Mouse (Mus musculus) heart, postnatal 0 days (tissue): ENCODE measurements around the gene Tgfb1. TPM values are rescaled to one million over a fixed set of nuclear protein-coding genes. Genes with fewer than 3 reads are reported as not detected.

Experiments used
- ATAC-seq: fragments of 200-750 bp; cut with Nextera tagmentation; 2 replicates; pipeline ENCODE4 v1.8.0; 2017; ENCODE audit warnings: low read depth, moderate number of reproducible peaks, moderate library complexity; ENCODE audit not compliant: insufficient read depth
- DNase-seq: peaks from one replicate; pipeline ENCODE4 v3.0.0-alpha.2; 2016; ENCODE audit warnings: low spot score
- H3K27ac ChIP-seq: fragments of 300-500 bp; sonication (generic); 2 replicates; pipeline ENCODE4 v1.5.1; 2014; ENCODE audit warnings: low read depth, mild to moderate bottlenecking
- H3K27me3 ChIP-seq: fragments of 300-500 bp; sonication (generic); 2 replicates; pipeline ENCODE4 v1.6.1; 2014; ENCODE audit warnings: low read length, mixed read lengths; ENCODE audit not compliant: control insufficient read depth, insufficient read depth
- H3K36me3 ChIP-seq: fragments of 300-500 bp; sonication (generic); replicated peaks from 2 replicates; pipeline ENCODE4 v1.6.1; 2014; ENCODE audit warnings: low read length, mixed read lengths; ENCODE audit not compliant: control insufficient read depth, insufficient read depth
- H3K4me1 ChIP-seq: fragments of 300-500 bp; sonication (generic); 2 replicates; pipeline ENCODE4 v1.6.1; 2014; ENCODE audit warnings: antibody characterized with exemption; ENCODE audit not compliant: control insufficient read depth, insufficient read depth
- H3K4me2 ChIP-seq: fragments of 300-500 bp; sonication (generic); 2 replicates; pipeline ENCODE4 v1.6.1; 2014; ENCODE audit warnings: low read depth, mild to moderate bottlenecking, low read length, moderate library complexity
- H3K4me3 ChIP-seq: fragments of 300-500 bp; sonication (generic); 2 replicates; pipeline ENCODE4 v1.5.1; 2014; ENCODE audit warnings: low read depth, low read length
- H3K9ac ChIP-seq: fragments of 300-500 bp; sonication (generic); replicated peaks from 2 replicates; pipeline ENCODE4 v1.6.1; 2014; ENCODE audit warnings: low read depth, low read length, mixed read lengths
- H3K9me3 ChIP-seq: fragments of 300-500 bp; sonication (generic); replicated peaks from 2 replicates; pipeline ENCODE4 v1.6.1; 2016; ENCODE audit warnings: low read length; ENCODE audit not compliant: control insufficient read depth
- CTCF ChIP-seq: IDR thresholded peaks from 2 replicates; pipeline ENCODE4 v1.5.1; 2016; ENCODE audit warnings: antibody characterized with exemption, control low read depth, low read depth
- EP300 ChIP-seq: IDR thresholded peaks from 2 replicates; pipeline ENCODE4 v1.6.1; 2016; ENCODE audit warnings: antibody characterized with exemption, low read depth
- WGBS: fragments of 180-500 bp; shearing (Covaris S2); extraction: QIAGEN DNeasy Blood & Tissue Kit; methylation state at CpG from one replicate; pipeline ENCODE4 v1.1.7; 2014; 5-methylcytosine and 5-hydroxymethylcytosine counted together
- polyA plus RNA-seq: library from polyadenylated mRNA; unstranded; fragments of >200 nt; fragmentation: Nextera tagmentation; extraction: Ambion mirVana; gene quantifications from 2 replicates; pipeline ENCODE4 v1.2.1, GENCODE M21; 2015
- total RNA-seq: library from RNA; depleted of rRNA; stranded (reverse); fragments of >200 nt; gene quantifications from 2 replicates; pipeline ENCODE4 v1.2.3, GENCODE M21; 2014; ENCODE audit warnings: low replicate concordance; rRNA removed

Gene Tgfb1
- total and polyA plus RNA-seq, 2 experiments from 2014 or later = 2.6 to 10.7 TPM

DNA sequence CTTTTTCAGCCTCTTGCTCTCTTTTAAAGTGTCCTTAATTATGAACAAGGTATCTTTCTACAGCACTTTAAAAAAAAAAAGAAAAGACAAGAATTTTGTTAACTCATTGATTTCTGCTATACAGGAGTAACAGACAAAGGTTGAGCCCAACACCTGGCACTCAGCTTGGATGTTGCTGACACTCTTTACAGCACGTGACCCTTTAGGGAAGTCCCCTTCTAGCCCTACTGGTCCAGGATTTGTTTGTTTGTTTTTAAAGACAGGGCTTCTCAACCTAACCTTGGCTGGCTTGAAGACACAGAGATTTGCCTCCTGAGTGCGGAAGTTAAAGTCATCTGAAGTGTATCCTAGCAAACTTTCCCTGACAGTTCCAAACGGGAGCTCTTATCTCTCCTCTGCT is 60.0 kb downstream of the Tgfb1 start:
- no peaks in the 10 kb centered on the region for H3K27me3 ChIP-seq
- TF ChIP-seq CTCF = no peak
- TF ChIP-seq EP300 = no peak
- no peaks in the 10 kb centered on the region for H3K9me3 ChIP-seq
- no peak overlapping the region for H3K9ac ChIP-seq
- DNase-seq (no peak), ATAC-seq (no peak)
- no peak overlapping the region for H3K4me3 ChIP-seq
- 41% methylated on average over 3 of the region's 3 CpGs for WGBS
- H3K4me1 ChIP-seq = no peaks in the 10 kb centered on the region
- H3K36me3 ChIP-seq = peaks cover 90% of the 10 kb centered on the region
- H3K4me2 ChIP-seq = no peak overlapping the region
- no peak overlapping the region for H3K27ac ChIP-seq

DNA sequence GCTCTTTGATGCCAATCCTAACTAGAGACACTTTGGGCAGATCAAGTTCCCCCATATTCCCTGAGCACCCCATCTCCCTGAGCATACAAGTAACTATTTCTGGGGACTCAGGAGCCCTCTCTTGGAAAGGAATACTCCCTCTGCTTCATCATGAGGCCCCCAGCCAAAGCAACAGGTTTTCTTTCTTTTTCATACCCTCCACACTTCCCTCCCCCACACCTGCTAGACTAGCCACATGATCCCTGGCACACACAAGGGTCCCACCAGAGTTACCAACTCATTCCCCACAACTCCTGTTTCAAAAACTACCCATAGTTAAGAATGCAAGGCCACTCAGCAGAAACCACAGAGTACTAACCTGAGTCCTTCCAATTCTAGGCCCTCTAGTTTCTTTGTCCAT is 66.3 kb downstream of the Tgfb1 start:
- Histone ChIP-seq H3K27me3 (no peaks in the 10 kb centered on the region), H3K4me2 (peak overlapping the region; percentile 95), H3K9me3 (no peaks in the 10 kb centered on the region), H3K9ac (peak overlapping the region; percentile 96), H3K27ac (peak overlapping the region; percentile 99; the same call in 1 of the 2 replicates), H3K4me1 (peaks cover 15% of the 10 kb centered on the region), H3K36me3 (peaks cover 29% of the 10 kb centered on the region), H3K4me3 (peak overlapping the region; percentile 78)
- TF ChIP-seq EP300 = no peak
- TF ChIP-seq CTCF = no peak
- no peak for DNase-seq
- no peak for ATAC-seq

DNA sequence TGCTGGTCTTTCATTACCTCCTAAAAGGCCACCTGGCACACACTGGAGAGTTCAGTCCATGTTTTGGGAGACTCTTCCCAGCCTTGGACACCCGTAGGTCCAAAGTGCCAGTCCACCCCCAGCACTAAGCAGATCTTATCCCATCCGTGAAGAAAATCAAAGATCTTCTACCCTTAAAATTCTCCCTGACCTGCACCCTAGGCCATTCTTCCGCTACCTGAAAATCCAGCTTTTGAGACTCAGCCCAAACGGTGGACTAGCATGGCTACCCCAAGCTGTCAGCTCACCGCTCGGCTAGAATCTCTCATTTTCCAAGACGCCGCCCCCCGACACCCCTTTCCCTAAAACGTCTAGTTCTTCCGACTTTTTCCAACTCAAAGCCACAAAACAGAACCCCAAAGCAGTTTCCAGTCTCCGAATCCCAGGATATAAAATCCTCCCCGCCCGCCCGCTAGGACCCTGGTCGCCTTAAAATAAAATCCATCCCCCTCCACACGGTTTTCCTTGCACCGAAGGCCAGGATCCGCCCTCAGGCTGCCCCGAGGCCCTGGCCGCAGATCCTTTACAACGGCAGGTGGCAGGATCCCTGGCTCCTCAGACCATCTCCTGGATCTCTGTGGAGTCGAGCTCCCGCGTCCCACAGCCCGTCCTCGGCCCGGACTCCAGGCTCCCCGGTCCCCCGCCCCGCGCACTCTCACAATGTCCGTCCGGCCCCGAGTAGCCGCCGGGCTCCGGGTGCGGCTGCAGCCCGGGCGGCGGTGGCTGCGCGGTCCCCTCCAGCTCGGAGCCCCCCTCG is 67.0 kb downstream of the Tgfb1 start:
- under 1% methylated on average over 46 of the region's 46 CpGs for WGBS
- Histone ChIP-seq H3K9ac (peak overlapping the region; percentile 96), H3K27me3 (no peaks in the 10 kb centered on the region), H3K36me3 (peaks cover 22% of the 10 kb centered on the region), H3K4me1 (peaks cover 15% of the 10 kb centered on the region), H3K9me3 (no peaks in the 10 kb centered on the region), H3K27ac (peak overlapping the region; percentile 99), H3K4me3 (peak overlapping the region; percentile 78), H3K4me2 (peak overlapping the region; percentile 95)
- DNase-seq (no peak), ATAC-seq (peak; percentile 4)
- no peak for TF ChIP-seq EP300
- TF ChIP-seq CTCF = no peak

DNA sequence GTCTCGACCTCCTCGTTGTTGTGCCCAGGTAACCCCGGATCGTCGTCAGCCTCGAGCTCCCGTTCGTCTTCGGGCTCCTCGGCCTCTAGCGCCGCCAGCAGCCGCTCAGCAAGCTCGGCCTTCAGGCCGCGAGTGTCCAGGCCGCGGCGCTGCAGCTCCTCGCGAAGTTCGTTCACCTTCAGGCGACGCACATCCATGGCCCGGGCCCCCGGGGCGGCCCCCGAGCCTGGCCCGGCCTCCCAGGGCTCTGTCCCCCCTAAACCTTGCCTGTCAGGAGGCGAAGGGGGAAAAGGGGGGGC is 67.6 kb downstream of the Tgfb1 start:
- WGBS = under 1% methylated on average over 29 of the region's 30 CpGs

More for the DNA sequence above, 67.6 kb downstream of the Tgfb1 start:
- H3K4me3 ChIP-seq = peak overlapping the region; percentile 78
- no peak for ATAC-seq
- no peaks in the 10 kb centered on the region for H3K9me3 ChIP-seq
- no peak for DNase-seq
- peak overlapping the region; percentile 99 for H3K27ac ChIP-seq
- H3K36me3 ChIP-seq = peaks cover 16% of the 10 kb centered on the region
- TF ChIP-seq EP300 (no peak), CTCF (peak; percentile 30)
- peak overlapping the region; percentile 95 for H3K4me2 ChIP-seq
- no peaks in the 10 kb centered on the region for H3K27me3 ChIP-seq
- peak overlapping the region; percentile 96 for H3K9ac ChIP-seq
- peaks cover 15% of the 10 kb centered on the region for H3K4me1 ChIP-seq

Other genes starting within 250 kb of the Tgfb1 start
- 4.9 and 12.8 TPM in 2 replicates for gene Ceacam1, start 209.4 kb upstream of the Tgfb1 start, total RNA-seq
- 4.7 and 5.5 TPM in 2 replicates for gene Ceacam1, start 209.4 kb upstream of the Tgfb1 start, polyA plus RNA-seq
- not detected in 2 replicates for gene Ceacam2, start 147.1 kb upstream of the Tgfb1 start, total RNA-seq
- gene Ceacam2, start 147.1 kb upstream of the Tgfb1 start, polyA plus RNA-seq = not detected in 2 replicates
- gene Erich4, start 71.1 kb upstream of the Tgfb1 start, total RNA-seq = not detected in 2 replicates
- 0.12 TPM in 1 of 2 replicates, not detected in the other for gene Erich4, start 71.1 kb upstream of the Tgfb1 start, polyA plus RNA-seq
- gene Dmac2, start 67.6 kb upstream of the Tgfb1 start, total RNA-seq = 73.5 and 80.4 TPM in 2 replicates
- 71.3 and 72.2 TPM in 2 replicates for gene Dmac2, start 67.6 kb upstream of the Tgfb1 start, polyA plus RNA-seq
- gene B3gnt8, start 60.3 kb upstream of the Tgfb1 start, total RNA-seq = 9.9 and 11.3 TPM in 2 replicates
- 4.1 and 4.6 TPM in 2 replicates for gene B3gnt8, start 60.3 kb upstream of the Tgfb1 start, polyA plus RNA-seq
- 146 and 154 TPM in 2 replicates for gene Bckdha, start 28.0 kb upstream of the Tgfb1 start, total RNA-seq
- 89.5 and 100 TPM in 2 replicates for gene Bckdha, start 28.0 kb upstream of the Tgfb1 start, polyA plus RNA-seq
- 20.1 and 20.3 TPM in 2 replicates for gene Exosc5, start 27.8 kb upstream of the Tgfb1 start, total RNA-seq
- 27.7 and 28.2 TPM in 2 replicates for gene Exosc5, start 27.8 kb upstream of the Tgfb1 start, polyA plus RNA-seq
- not detected in 2 replicates for gene Tmem91, start 11.8 kb upstream of the Tgfb1 start, total RNA-seq
- gene Tmem91, start 11.8 kb upstream of the Tgfb1 start, polyA plus RNA-seq = 0.77 and 1.2 TPM in 2 replicates
- 5.0 and 11.4 TPM in 2 replicates for gene B9d2, start 6.2 kb upstream of the Tgfb1 start, total RNA-seq
- 26.5 and 26.7 TPM in 2 replicates for gene B9d2, start 6.2 kb upstream of the Tgfb1 start, polyA plus RNA-seq
- 11.6 and 31.6 TPM in 2 replicates for gene Ccdc97, start 32.1 kb downstream of the Tgfb1 start, total RNA-seq
- 13.3 and 14.7 TPM in 2 replicates for gene Ccdc97, start 32.1 kb downstream of the Tgfb1 start, polyA plus RNA-seq
- gene Hnrnpul1, start 67.8 kb downstream of the Tgfb1 start, total RNA-seq = 78.5 and 101 TPM in 2 replicates
- gene Hnrnpul1, start 67.8 kb downstream of the Tgfb1 start, polyA plus RNA-seq = 26.8 and 27.7 TPM in 2 replicates
- gene Axl, start 101.7 kb downstream of the Tgfb1 start, total RNA-seq = 56.5 and 63.8 TPM in 2 replicates
- gene Axl, start 101.7 kb downstream of the Tgfb1 start, polyA plus RNA-seq = 32.1 and 33.3 TPM in 2 replicates
- 10.1 and 12.7 TPM in 2 replicates for gene Cyp2s1, start 129.9 kb downstream of the Tgfb1 start, total RNA-seq
- 4.1 and 4.4 TPM in 2 replicates for gene Cyp2s1, start 129.9 kb downstream of the Tgfb1 start, polyA plus RNA-seq
- gene Cyp2b10, start 210.6 kb downstream of the Tgfb1 start, total RNA-seq = not detected in 2 replicates
- gene Cyp2b10, start 210.6 kb downstream of the Tgfb1 start, polyA plus RNA-seq = 0.08 and 0.45 TPM in 2 replicates